Comparison of ENCODE assay signal across 9 mouse cellular contexts in genomic region chr12:112130161-112130860, GRCm38 (mm10). TPM values are rescaled to one million over a fixed set of nuclear protein-coding genes. Genes with fewer than 3 reads are reported as not detected.
DNase-seq lines count a peak whose midpoint lies in the region; ATAC-seq and TF ChIP-seq lines count a peak whose summit lies in the region.
"Had no signal": no experiment of that assay in that cellular context is flagged by ENCODE, and none has a peak within 500 bp of the region (broad histone marks: within the 10 kb centered on the region; RNA-seq: fewer than 3 reads in every experiment).

No protein-coding gene starts in this region.

- H3K27ac ChIP-seq in layer of hippocampus, adult 2 months = no peak overlapping the region
- peak overlapping the region; percentile 71 for H3K27ac ChIP-seq in embryonic facial prominence, embryonic 15.5 days (replicated peaks)

- no peak for DNase-seq in layer of hippocampus, adult 2 months (ENCODE audit: low spot score in 2 of 2)
- DNase-seq in layer of hippocampus, postnatal 36 days = no peak
- peak; percentile 58 to 65 for DNase-seq in heart, postnatal 36 days
- peak; percentile 84 to 93 for DNase-seq in kidney, postnatal 4 days
- DNase-seq in spleen, postnatal 10 days (ENCODE audit: low spot score in 2 of 2) = peak; percentile 40 to 70

- intact Hi-C loops in heart, postnatal 36 days (cut with DNase I) = no loop called here

- ATAC-seq in embryonic facial prominence, embryonic 15.5 days (ENCODE audit: insufficient number of reproducible peaks, low FRiP score, low TSS enrichment, low read depth) = peak; percentile 36
- no peak for ATAC-seq in megakaryocyte-erythroid progenitor cell, adult 5-6 weeks (replicated peaks; ENCODE audit: low FRiP score, low TSS enrichment, poor library complexity, severe bottlenecking)

- peak overlapping the region; percentile 85 for H3K4me2 ChIP-seq in embryonic facial prominence, embryonic 15.5 days (replicated peaks)

- TF ChIP-seq CTCF in layer of hippocampus, adult 2 months (conservative IDR thresholded peaks at IDR 0.05) = no peak

- H3K4me3 ChIP-seq in layer of hippocampus, adult 2 months = peak overlapping the region; percentile 59
- peak overlapping the region; percentile 64 for H3K4me3 ChIP-seq in embryonic facial prominence, embryonic 15.5 days (replicated peaks)
- peak overlapping the region; percentile 92 for H3K4me3 ChIP-seq in megakaryocyte, embryonic 14.5 days (replicated peaks)

- H3K9ac ChIP-seq in embryonic facial prominence, embryonic 15.5 days = peak overlapping the region; percentile 39

- peaks cover 39% of the 10 kb centered on the region for H3K4me1 ChIP-seq in embryonic facial prominence, embryonic 15.5 days
- peaks cover 13% of the 10 kb centered on the region for H3K4me1 ChIP-seq in megakaryocyte, embryonic 14.5 days

- under 1% methylated on average over 78 of the region's 79 CpGs for WGBS in embryonic facial prominence, embryonic 15.5 days

- no peaks in the 10 kb centered on the region for H3K36me3 ChIP-seq in embryonic facial prominence, embryonic 15.5 days
- H3K36me3 ChIP-seq in megakaryocyte, embryonic 14.5 days (replicated peaks; ENCODE audit: low read length) = no peaks in the 10 kb centered on the region
- H3K36me3 ChIP-seq: G1E had no signal

- H3K9me3 ChIP-seq in embryonic facial prominence, embryonic 15.5 days (replicated peaks) = no peaks in the 10 kb centered on the region
- H3K9me3 ChIP-seq in megakaryocyte, embryonic 14.5 days = no peaks in the 10 kb centered on the region

- H3K27me3 ChIP-seq in embryonic facial prominence, embryonic 15.5 days = peaks cover 16% of the 10 kb centered on the region
- H3K27me3 ChIP-seq in megakaryocyte, embryonic 14.5 days (replicated peaks) = peaks cover 95% of the 10 kb centered on the region

RNA-seq across cellular contexts. Expression of gene Kif26a, which starts 15.7 kb away (rescaled TPM):
- 1 to 10 TPM; 5.0 to 5.8 TPM for total RNA-seq in layer of hippocampus, adult 2 months (2021)
- total RNA-seq in layer of hippocampus, postnatal 36 days (2021) = 1 to 10 TPM; 4.4 to 4.5 TPM
- polyA plus RNA-seq in embryonic facial prominence, embryonic 15.5 days (2015; fragmentation: Nextera tagmentation; extraction: Ambion mirVana) = 7.9 and 9.5 TPM in 2 replicates
- total RNA-seq in heart, postnatal 36 days (2021) = 10 to 100 TPM; 13.8 to 15.5 TPM
- polyA plus RNA-seq in megakaryocyte, embryonic 14.5 days (2012; ENCODE audit: insufficient read depth, low replicate concordance) = not detected in 2 replicates
- total RNA-seq in megakaryocyte-erythroid progenitor cell, adult 5-6 weeks (2014; fragmentation: Nextera tagmentation) = not detected in 2 replicates
- total RNA-seq in megakaryocyte-erythroid progenitor cell, adult 5-6 weeks (2017) = not detected in 2 replicates
- total RNA-seq: G1E had no signal
- polyA plus RNA-seq: G1E had no signal

RNA-seq across cellular contexts. Expression of gene Aspg, which starts 23.8 kb away (rescaled TPM):
- 1 to 10 TPM; 1.4 to 3.4 TPM for total RNA-seq in layer of hippocampus, adult 2 months (2021)
- 1 to 10 TPM; 1.8 to 2.2 TPM for total RNA-seq in layer of hippocampus, postnatal 36 days (2021)
- polyA plus RNA-seq in embryonic facial prominence, embryonic 15.5 days (2015; fragmentation: Nextera tagmentation; extraction: Ambion mirVana) = 4.8 and 6.2 TPM in 2 replicates
- total RNA-seq in heart, postnatal 36 days (2021) = under 1 TPM; 0.57 to 0.69 TPM
- polyA plus RNA-seq in megakaryocyte, embryonic 14.5 days (2012; ENCODE audit: insufficient read depth, low replicate concordance) = not detected in 2 replicates
- not detected in 2 replicates for total RNA-seq in megakaryocyte-erythroid progenitor cell, adult 5-6 weeks (2014; fragmentation: Nextera tagmentation)
- not detected in 2 replicates for total RNA-seq in megakaryocyte-erythroid progenitor cell, adult 5-6 weeks (2017)
- polyA plus RNA-seq: G1E had no signal

Comparison
In these comparisons a context has a peak if more than half of its experiments do, and no peak if none do; other contexts are left out.
1. DNase-seq: peak in heart, postnatal 36 days (2 of 2), kidney, postnatal 4 days (2 of 2) and spleen, postnatal 10 days (2 of 2); none in layer of hippocampus, adult 2 months (0 of 2) and layer of hippocampus, postnatal 36 days (0 of 2).
2. RNA of gene Kif26a, which starts 15.7 kb away (total RNA-seq): 13.8 to 15.5 TPM in heart, postnatal 36 days, 5.0 to 5.8 TPM in layer of hippocampus, adult 2 months and 4.4 to 4.5 TPM in layer of hippocampus, postnatal 36 days; not detected in megakaryocyte-erythroid progenitor cell, adult 5-6 weeks; every median in the first group is over 4 times any median in the second.
3. Peak in every context shown above with its lines, with median percentiles within 50 percentile points of each other: H3K4me3 ChIP-seq.